Mouse (Mus musculus) right cerebral cortex, postnatal 10 days (tissue): ENCODE data around the gene Zfand6.

Source experiments
- DNase-seq, 2 experiments: peaks; one replicate each; pipeline ENCODE4 v3.0.0; 2021; ENCODE audit warnings: low spot score in 2 of 2

Zfand6 gene

GRCm38 (mm10) chr7:84651303-84651986, 38.3 kb downstream of the Zfand6 start:
- no peak for DNase-seq

GRCm38 (mm10) chr7:84649016-84649415, 40.7 kb downstream of the Zfand6 start:
- no peak for DNase-seq

GRCm38 (mm10) chr7:84646256-84646655, 43.5 kb downstream of the Zfand6 start:
- no peak for DNase-seq

GRCm38 (mm10) chr7:84643270-84643998, 46.3 kb downstream of the Zfand6 start:
- no peak for DNase-seq

- no peak for DNase-seq
These were observed 47.4 kb downstream of the Zfand6 start for GRCm38 (mm10) chr7:84642159-84642928.

GRCm38 (mm10) chr7:84636939-84637338, 52.8 kb downstream of the Zfand6 start:
- DNase-seq, result no peak

- no peak for DNase-seq
These were observed 57.9 kb downstream of the Zfand6 start for GRCm38 (mm10) chr7:84631878-84632277.

GRCm38 (mm10) chr7:84623718-84624117, 66.0 kb downstream of the Zfand6 start:
- DNase-seq, result no peak

GRCm38 (mm10) chr7:84620956-84621355, 68.8 kb downstream of the Zfand6 start:
- DNase-seq, result no peak

- no peak for DNase-seq
These were observed 70.8 kb downstream of the Zfand6 start for GRCm38 (mm10) chr7:84618951-84619350.

- DNase-seq, result no peak
These were observed 77.3 kb downstream of the Zfand6 start for GRCm38 (mm10) chr7:84612445-84612844.

GRCm38 (mm10) chr7:84611609-84612008, 78.2 kb downstream of the Zfand6 start:
- no peak for DNase-seq

GRCm38 (mm10) chr7:84606293-84606749, 83.4 kb downstream of the Zfand6 start, which contains the start of gene Fah:
Fah (minus strand) TSS chr7:84606722.
- peak; percentile 41 to 43 for DNase-seq

GRCm38 (mm10) chr7:84605704-84606292, 84.0 kb downstream of the Zfand6 start:
- peak; percentile 85 to 87 for DNase-seq

GRCm38 (mm10) chr7:84605033-84605687, 84.6 kb downstream of the Zfand6 start:
- no peak for DNase-seq

GRCm38 (mm10) chr7:84604501-84604900, 85.3 kb downstream of the Zfand6 start:
- no peak for DNase-seq

GRCm38 (mm10) chr7:84601331-84601730, 88.4 kb downstream of the Zfand6 start:
- DNase-seq, result no peak

GRCm38 (mm10) chr7:84600631-84601030, 89.1 kb downstream of the Zfand6 start:
- DNase-seq, result no peak

GRCm38 (mm10) chr7:84596633-84597032, 93.1 kb downstream of the Zfand6 start:
- DNase-seq, result no peak

- no peak for DNase-seq
These were observed 93.8 kb downstream of the Zfand6 start for GRCm38 (mm10) chr7:84596002-84596401.

- DNase-seq, result no peak
These were observed 94.8 kb downstream of the Zfand6 start for GRCm38 (mm10) chr7:84594917-84595303.
